Mouse (Mus musculus) liver, embryonic 14.5 days (tissue): ENCODE results near the gene Coq8a. TPM values are rescaled to one million over a fixed set of nuclear protein-coding genes. Genes with fewer than 3 reads are reported as not detected.

ENCODE experiments used
- ATAC-seq: fragments of 200-750 bp; cut with Nextera tagmentation; 2 replicates; pipeline ENCODE4 v1.8.0; 2017; ENCODE audit warnings: moderate number of reproducible peaks, mild to moderate bottlenecking, moderate library complexity; ENCODE audit not compliant: insufficient read depth
- DNase-seq, 3 experiments: peaks; one replicate each; pipeline ENCODE4 v3.0.0-alpha.2; 2012 to 2013; ENCODE audit warnings: low read depth in 3 of 3, low spot score in 3 of 3
- H3K27ac ChIP-seq: fragments of 300-500 bp; sonication (generic); 2 replicates; pipeline ENCODE4 v1.5.1; 2014; ENCODE audit warnings: moderate library complexity, mild to moderate bottlenecking, control low read depth, inconsistent platforms
- H3K27me3 ChIP-seq: fragments of 300-500 bp; sonication (generic); 2 replicates; pipeline ENCODE4 v1.6.1; 2014; ENCODE audit warnings: mild to moderate bottlenecking, low read length, moderate library complexity; ENCODE audit not compliant: control insufficient read depth, insufficient read depth
- H3K36me3 ChIP-seq: fragments of 300-500 bp; sonication (generic); replicated peaks from 2 replicates; pipeline ENCODE4 v1.6.1; 2014; ENCODE audit warnings: low read depth; ENCODE audit not compliant: control insufficient read depth, insufficient read depth
- H3K4me1 ChIP-seq, 2 experiments: fragments of 200-500 bp in 1 of 2; fragments of 300-500 bp in 1 of 2; sonication (generic) in 1 of 2; replicated peaks; 2 replicates each; pipeline ENCODE4 v1.6.1; 2012 to 2014; ENCODE audit warnings: antibody characterized with exemption in 1 of 2, inconsistent platforms in 1 of 2, low read length in 1 of 2; ENCODE audit not compliant: control insufficient read depth in 2 of 2, insufficient read depth in 2 of 2
- H3K4me2 ChIP-seq: fragments of 300-500 bp; sonication (generic); 2 replicates; pipeline ENCODE4 v1.6.1; 2014; ENCODE audit warnings: low read depth, mild to moderate bottlenecking, control low read depth, moderate library complexity
- H3K4me3 ChIP-seq, 2 experiments: fragments of 200-500 bp in 1 of 2; fragments of 300-500 bp in 1 of 2; sonication (generic) in 1 of 2; 2 replicates each; pipeline ENCODE4 v1.5.1; 2012 to 2014; ENCODE audit warnings: low read depth in 2 of 2, low read length in 2 of 2, mild to moderate bottlenecking in 2 of 2, control low read depth in 1 of 2, inconsistent platforms in 1 of 2, moderate library complexity in 1 of 2; ENCODE audit not compliant: insufficient read depth in 1 of 2
- H3K9ac ChIP-seq: fragments of 300-500 bp; sonication (generic); replicated peaks from 2 replicates; pipeline ENCODE4 v1.6.1; 2014; ENCODE audit warnings: mild to moderate bottlenecking, control low read depth, moderate library complexity
- H3K9me3 ChIP-seq: fragments of 300-500 bp; sonication (generic); 2 replicates; pipeline ENCODE4 v1.6.1; 2016; ENCODE audit warnings: low read length, mixed read lengths; ENCODE audit not compliant: control insufficient read depth
- CTCF ChIP-seq: IDR thresholded peaks from 2 replicates; pipeline ENCODE4 v1.5.1; 2016; ENCODE audit warnings: antibody characterized with exemption, low read depth, control low read depth
- EP300 ChIP-seq: IDR thresholded peaks from 2 replicates; pipeline ENCODE4 v1.6.1; 2016; ENCODE audit warnings: antibody characterized with exemption, low read depth
- WGBS: fragments of 180-500 bp; shearing (Covaris S2); extraction: QIAGEN DNeasy Blood & Tissue Kit; methylation state at CpG from one replicate; pipeline ENCODE4 v1.1.7; 2014; ENCODE audit not compliant: insufficient replicate concordance; 5-methylcytosine and 5-hydroxymethylcytosine counted together
- polyA plus RNA-seq, 2 experiments: library from polyadenylated mRNA; depleted of rRNA in 1 of 2; stranded (reverse) in 1 of 2; unstranded in 1 of 2; fragments of >200 nt; fragmentation: Nextera tagmentation in 1 of 2; extraction: Ambion mirVana in 1 of 2; gene quantifications; 2 replicates each; pipeline versions ENCODE4 v1.2.1 to v1.2.3; 2012 to 2014

The Coq8a gene
- polyA plus RNA-seq, 2 experiments = 3.8 to 14.3 TPM

DNA sequence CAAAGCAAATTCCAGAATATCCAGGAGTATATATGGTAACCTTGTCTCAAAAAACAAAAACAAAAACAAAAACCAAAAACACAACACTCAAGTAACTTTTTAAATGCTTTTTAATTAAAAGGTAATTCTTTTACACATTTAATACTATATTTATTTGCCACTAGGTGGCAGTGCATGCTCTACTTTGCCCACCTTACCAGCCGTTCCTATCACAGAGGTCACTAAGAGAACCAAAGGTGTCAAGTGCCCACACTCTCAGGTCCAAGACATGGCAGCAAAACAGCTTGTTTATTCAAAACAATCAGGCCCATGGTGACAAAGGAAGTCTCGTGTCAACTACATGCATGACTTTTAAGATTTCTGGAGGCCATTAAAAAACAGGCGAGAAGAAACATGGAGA is 24.2 kb downstream of the Coq8a start:
- no peak overlapping the region for H3K9ac ChIP-seq
- ATAC-seq (no peak), DNase-seq (peak in 1 of 3 experiments; percentile 27)
- no peaks in the 10 kb centered on the region for H3K27me3 ChIP-seq
- H3K4me3 ChIP-seq = no peak overlapping the region
- no peaks in the 10 kb centered on the region for H3K4me1 ChIP-seq
- H3K4me2 ChIP-seq = no peak overlapping the region
- WGBS = 34% methylated on average over 3 of the region's 3 CpGs
- TF ChIP-seq EP300 (no peak), CTCF (peak; percentile 75)
- H3K9me3 ChIP-seq = no peaks in the 10 kb centered on the region
- H3K27ac ChIP-seq = no peak overlapping the region
- H3K36me3 ChIP-seq = no peaks in the 10 kb centered on the region

DNA sequence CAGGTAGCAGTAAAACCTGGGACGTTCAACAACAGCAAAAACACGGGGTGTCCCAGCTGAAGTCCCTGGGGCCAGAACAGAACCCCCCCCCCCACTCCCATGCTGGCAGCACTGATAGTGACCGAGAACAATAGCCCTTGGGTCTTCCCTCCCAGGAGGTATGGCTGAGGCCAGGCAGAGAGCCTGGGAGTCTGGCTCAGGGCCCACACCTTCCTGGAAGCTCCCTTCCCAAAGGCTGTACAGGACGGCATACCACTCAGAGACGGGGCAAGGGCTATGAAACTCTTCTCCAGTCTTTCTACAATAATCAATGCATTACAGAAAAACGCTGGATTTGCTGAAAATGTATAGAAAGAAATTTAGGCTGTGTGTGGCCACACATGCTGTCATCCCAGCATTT is 24.7 kb downstream of the Coq8a start:
- no peaks in the 10 kb centered on the region for H3K36me3 ChIP-seq
- no peak overlapping the region for H3K27ac ChIP-seq
- DNase-seq = no peak
- H3K4me1 ChIP-seq = no peaks in the 10 kb centered on the region
- no peak overlapping the region for H3K9ac ChIP-seq
- 59% methylated on average over 6 of the region's 6 CpGs for WGBS
- no peak for ATAC-seq
- no peak overlapping the region for H3K4me3 ChIP-seq
- H3K9me3 ChIP-seq = no peaks in the 10 kb centered on the region
- no peak overlapping the region for H3K4me2 ChIP-seq
- H3K27me3 ChIP-seq = no peaks in the 10 kb centered on the region
- TF ChIP-seq CTCF = no peak
- TF ChIP-seq EP300 = no peak

GRCm38 (mm10) chr1:180173017-180173416 is 26.4 kb downstream of the Coq8a start:
- H3K4me3 ChIP-seq = no peak overlapping the region
- TF ChIP-seq EP300 = no peak
- TF ChIP-seq CTCF = no peak
- H3K9me3 ChIP-seq = no peaks in the 10 kb centered on the region
- H3K9ac ChIP-seq = no peak overlapping the region
- H3K27ac ChIP-seq = no peak overlapping the region
- H3K27me3 ChIP-seq = no peaks in the 10 kb centered on the region
- DNase-seq = no peak
- H3K4me1 ChIP-seq = no peaks in the 10 kb centered on the region
- 64% methylated on average over 5 of the region's 5 CpGs for WGBS
- no peak overlapping the region for H3K4me2 ChIP-seq
- H3K36me3 ChIP-seq = no peaks in the 10 kb centered on the region
- ATAC-seq = no peak

GRCm38 (mm10) chr1:180172600-180172999 is 26.8 kb downstream of the Coq8a start:
- H3K4me2 ChIP-seq = no peak overlapping the region
- H3K4me1 ChIP-seq = no peaks in the 10 kb centered on the region
- DNase-seq (no peak), ATAC-seq (no peak)
- WGBS = 74% methylated on average over 4 of the region's 4 CpGs
- H3K9me3 ChIP-seq = no peaks in the 10 kb centered on the region
- H3K4me3 ChIP-seq = no peak overlapping the region
- no peak for TF ChIP-seq CTCF
- TF ChIP-seq EP300 = no peak
- H3K9ac ChIP-seq = no peak overlapping the region
- H3K27ac ChIP-seq = no peak overlapping the region
- no peaks in the 10 kb centered on the region for H3K27me3 ChIP-seq
- H3K36me3 ChIP-seq = no peaks in the 10 kb centered on the region

DNA sequence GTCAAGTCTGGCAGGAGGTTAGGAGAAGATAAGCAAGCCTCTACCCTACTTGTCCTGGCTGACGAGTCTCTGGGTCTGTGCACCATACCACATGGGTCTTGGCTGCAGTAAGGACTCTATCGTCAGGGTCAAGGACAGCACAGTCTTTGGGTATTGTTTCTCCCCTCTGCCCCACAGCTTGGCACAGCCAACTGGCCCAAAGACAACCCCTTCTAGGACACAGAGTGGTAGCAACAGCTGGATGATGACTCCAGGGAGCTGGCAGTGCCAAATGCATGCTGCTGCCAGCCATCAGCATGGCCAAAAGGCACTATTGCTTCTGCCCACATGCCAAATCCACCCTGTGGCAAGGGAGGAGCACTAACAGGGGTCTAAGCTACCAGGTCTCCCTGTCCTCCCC is 27.5 kb downstream of the Coq8a start:
- Histone ChIP-seq H3K4me1 (no peaks in the 10 kb centered on the region), H3K36me3 (no peaks in the 10 kb centered on the region), H3K27me3 (no peaks in the 10 kb centered on the region), H3K27ac (no peak overlapping the region), H3K4me3 (no peak overlapping the region), H3K9ac (no peak overlapping the region), H3K4me2 (no peak overlapping the region), H3K9me3 (no peaks in the 10 kb centered on the region)
- ATAC-seq = no peak
- DNase-seq = no peak
- TF ChIP-seq EP300 (no peak), CTCF (no peak)
- 36% methylated on average over 2 of the region's 2 CpGs for WGBS

GRCm38 (mm10) chr1:180170071-180170470 is 29.3 kb downstream of the Coq8a start:
- WGBS = 78% methylated on average over 8 of the region's 8 CpGs
- no peak for TF ChIP-seq EP300
- Histone ChIP-seq H3K27me3 (no peaks in the 10 kb centered on the region), H3K9me3 (no peaks in the 10 kb centered on the region), H3K4me2 (no peak overlapping the region), H3K9ac (no peak overlapping the region), H3K4me3 (no peak overlapping the region), H3K27ac (no peak overlapping the region), H3K4me1 (no peaks in the 10 kb centered on the region), H3K36me3 (no peaks in the 10 kb centered on the region)
- no peak for DNase-seq
- no peak for ATAC-seq
